Mouse (Mus musculus) stomach, postnatal 0 days (tissue): ENCODE results near the gene Ddit4. TPM values are rescaled to one million over a fixed set of nuclear protein-coding genes. Genes with fewer than 3 reads are reported as not detected.

Experiments
- ATAC-seq: fragments of 200-750 bp; cut with Nextera tagmentation; 2 replicates; pipeline ENCODE4 v1.8.0; 2017; ENCODE audit not compliant: low FRiP score, low TSS enrichment
- DNase-seq: peaks from one replicate; pipeline ENCODE4 v3.0.0-alpha.2; 2016; ENCODE audit warnings: low spot score
- H3K27ac ChIP-seq: fragments of 300-500 bp; sonication (generic); replicated peaks from 2 replicates; pipeline ENCODE4 v1.5.1; 2014; ENCODE audit warnings: mild to moderate bottlenecking, control low read depth
- H3K27me3 ChIP-seq: fragments of 300-500 bp; sonication (generic); 2 replicates; pipeline ENCODE4 v1.6.1; 2014; ENCODE audit warnings: low read length; ENCODE audit not compliant: control insufficient read depth, insufficient read depth
- H3K36me3 ChIP-seq: fragments of 300-500 bp; sonication (generic); 2 replicates; pipeline ENCODE4 v1.6.1; 2014; ENCODE audit warnings: low read length, mixed read lengths; ENCODE audit not compliant: control insufficient read depth, insufficient read depth
- H3K4me1 ChIP-seq: fragments of 300-500 bp; sonication (generic); replicated peaks from 2 replicates; pipeline ENCODE4 v1.6.1; 2014; ENCODE audit warnings: antibody characterized with exemption; ENCODE audit not compliant: control insufficient read depth, insufficient read depth
- H3K4me2 ChIP-seq: fragments of 300-500 bp; sonication (generic); replicated peaks from 2 replicates; pipeline ENCODE4 v1.6.1; 2014; ENCODE audit warnings: low read depth, mild to moderate bottlenecking, control low read depth, moderate library complexity
- H3K4me3 ChIP-seq: fragments of 300-500 bp; sonication (generic); 2 replicates; pipeline ENCODE4 v1.5.1; 2014; ENCODE audit warnings: low read depth, low read length, control low read depth
- H3K9ac ChIP-seq: fragments of 300-500 bp; sonication (generic); 2 replicates; pipeline ENCODE4 v1.6.1; 2014; ENCODE audit warnings: mild to moderate bottlenecking, low read length, control low read depth, mixed read lengths
- H3K9me3 ChIP-seq: fragments of 300-500 bp; sonication (generic); 2 replicates; pipeline ENCODE4 v1.6.1; 2016; ENCODE audit warnings: low read length; ENCODE audit not compliant: control insufficient read depth
- CTCF ChIP-seq: IDR thresholded peaks from 2 replicates; pipeline ENCODE4 v1.5.1; 2016; ENCODE audit warnings: antibody characterized with exemption, low read depth, mild to moderate bottlenecking, moderate library complexity
- EP300 ChIP-seq: optimal IDR thresholded peaks from 2 replicates; pipeline ENCODE3; 2016; ENCODE audit warnings: antibody characterized with exemption
- WGBS: fragments of 180-500 bp; shearing (Covaris S2); extraction: QIAGEN DNeasy Blood & Tissue Kit; methylation state at CpG from one replicate; pipeline ENCODE4 v1.1.7; 2014; 5-methylcytosine and 5-hydroxymethylcytosine counted together
- polyA plus RNA-seq: library from polyadenylated mRNA; unstranded; fragments of >200 nt; fragmentation: Nextera tagmentation; extraction: Ambion mirVana; gene quantifications from 2 replicates; pipeline ENCODE4 v1.2.1, GENCODE M21; 2015

The Ddit4 gene
- polyA plus RNA-seq, 1 experiment from 2014 or later = 17.3 TPM

- Histone ChIP-seq H3K27ac (no peak overlapping the region), H3K27me3 (no peaks in the 10 kb centered on the region), H3K4me2 (no peak overlapping the region), H3K9ac (no peak overlapping the region), H3K36me3 (no peaks in the 10 kb centered on the region; the same call in 1 of the 2 replicates), H3K4me1 (peaks cover 16% of the 10 kb centered on the region), H3K9me3 (no peaks in the 10 kb centered on the region), H3K4me3 (no peak overlapping the region)
- 0 out of 2 replicates have a peak, but pooled peaks have one; percentile 3 for TF ChIP-seq CTCF
- no peak for TF ChIP-seq EP300
- no peak for ATAC-seq
- WGBS = 85% methylated on average over 6 of the region's 6 CpGs
- no peak for DNase-seq
Observed at GRCm38 (mm10) chr10:59980815-59981244, 29.2 kb upstream of the Ddit4 start.

GRCm38 (mm10) chr10:59978873-59979743, 27.5 kb upstream of the Ddit4 start:
- ATAC-seq (peak; percentile 85), DNase-seq (peak; percentile 89)
- Histone ChIP-seq H3K9ac (peak overlapping the region; percentile 5; the same call in 1 of the 2 replicates), H3K27ac (peak overlapping the region; percentile 88), H3K36me3 (no peaks in the 10 kb centered on the region; the same call in 1 of the 2 replicates), H3K4me2 (0 out of 2 replicates have a peak overlapping the region, but pooled peaks have one; percentile 29), H3K27me3 (no peaks in the 10 kb centered on the region), H3K4me1 (peaks cover 25% of the 10 kb centered on the region), H3K4me3 (no peak overlapping the region), H3K9me3 (no peaks in the 10 kb centered on the region)
- TF ChIP-seq EP300 (no peak), CTCF (peak; percentile 41)
- WGBS = 18% methylated on average over 11 of the region's 11 CpGs

- ATAC-seq (no peak), DNase-seq (no peak)
- no peaks in the 10 kb centered on the region for H3K36me3 ChIP-seq
- H3K4me2 ChIP-seq = 0 out of 2 replicates have a peak overlapping the region, but pooled peaks have one; percentile 29
- H3K27ac ChIP-seq = peak overlapping the region; percentile 88
- WGBS = 26% methylated on average over 2 of the region's 2 CpGs
- no peak for TF ChIP-seq EP300
- peak overlapping the region; percentile 38; the same call in 1 of the 2 replicates for H3K9ac ChIP-seq
- peaks cover 30% of the 10 kb centered on the region for H3K4me1 ChIP-seq
- H3K9me3 ChIP-seq = no peaks in the 10 kb centered on the region
- no peak overlapping the region for H3K4me3 ChIP-seq
- no peaks in the 10 kb centered on the region for H3K27me3 ChIP-seq
Observed at GRCm38 (mm10) chr10:59978401-59978800, 26.8 kb upstream of the Ddit4 start.

- WGBS = 82% methylated on average over 5 of the region's 5 CpGs
- Histone ChIP-seq H3K27me3 (no peaks in the 10 kb centered on the region), H3K36me3 (no peaks in the 10 kb centered on the region), H3K9me3 (no peaks in the 10 kb centered on the region), H3K9ac (no peak overlapping the region; the same call in 1 of the 2 replicates), H3K4me2 (no peak overlapping the region), H3K4me3 (no peak overlapping the region), H3K27ac (peak overlapping the region; percentile 88), H3K4me1 (peaks cover 30% of the 10 kb centered on the region)
- TF ChIP-seq CTCF = no peak
- no peak for TF ChIP-seq EP300
- no peak for DNase-seq
- no peak for ATAC-seq
Observed at GRCm38 (mm10) chr10:59977715-59978343, 26.2 kb upstream of the Ddit4 start.

GRCm38 (mm10) chr10:59977141-59977540, 25.5 kb upstream of the Ddit4 start:
- Histone ChIP-seq H3K9ac (no peak overlapping the region), H3K27me3 (no peaks in the 10 kb centered on the region), H3K4me3 (no peak overlapping the region), H3K4me1 (peaks cover 30% of the 10 kb centered on the region), H3K36me3 (no peaks in the 10 kb centered on the region), H3K4me2 (no peak overlapping the region), H3K9me3 (no peaks in the 10 kb centered on the region), H3K27ac (no peak overlapping the region)
- TF ChIP-seq EP300 (no peak), CTCF (no peak)
- no peak for DNase-seq
- ATAC-seq = no peak
- 54% methylated on average over 2 of the region's 4 CpGs for WGBS
